Mouse (Mus musculus): ENCODE data around the gene Usp24. TPM values are rescaled to one million over a fixed set of nuclear protein-coding genes. Genes with fewer than 3 reads are reported as not detected.

The Usp24 gene
- polyA plus RNA-seq, 1 experiment from 2014 or later = 9.7 TPM

- H3K36me3 ChIP-seq (replicated peaks) = peaks cover 43% of the 10 kb centered on the region
- no peak overlapping the region for H3K4me3 ChIP-seq
- H3K27ac ChIP-seq = peak overlapping the region; percentile 55; the same call in 1 of the 2 replicates
- no peak overlapping the region for H3K4me2 ChIP-seq
- H3K9ac ChIP-seq = no peak overlapping the region
- no peaks in the 10 kb centered on the region for H3K9me3 ChIP-seq
- H3K27me3 ChIP-seq (replicated peaks) = no peaks in the 10 kb centered on the region
- H3K4me1 ChIP-seq = 0 out of 2 replicates have a peak, but pooled peaks cover 4% of the 10 kb centered on the region
- WGBS = 74% methylated on average over 3 of the region's 3 CpGs
- ATAC-seq (replicated peaks) = no peak
Measured at GRCm38 (mm10) chr4:106389908-106390307, 73.9 kb downstream of the Usp24 start.

DNA sequence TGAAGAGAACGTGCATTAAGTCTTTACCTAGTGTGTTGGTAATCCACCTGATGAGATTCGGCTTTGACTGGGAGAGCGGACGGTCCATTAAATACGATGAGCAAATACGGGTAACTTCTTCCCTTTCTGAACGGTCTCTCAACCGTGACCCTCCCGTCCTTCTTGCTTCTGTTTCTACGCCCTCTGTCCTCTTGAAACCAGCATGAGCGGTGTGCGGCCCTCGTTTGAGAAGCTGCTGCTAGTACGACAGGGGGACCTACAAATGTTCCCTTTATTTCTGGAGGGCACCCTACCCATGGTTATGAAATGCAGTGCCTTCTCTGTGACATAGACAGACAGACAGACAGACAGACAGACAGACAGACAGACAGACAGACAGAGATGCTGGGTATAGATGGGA, 93.6 kb downstream of the Usp24 start:
- Histone ChIP-seq H3K9ac (no peak overlapping the region), H3K36me3 (replicated peaks) (peaks cover 56% of the 10 kb centered on the region), H3K4me1 (no peaks in the 10 kb centered on the region), H3K27ac (no peak overlapping the region), H3K27me3 (replicated peaks) (no peaks in the 10 kb centered on the region), H3K4me3 (no peak overlapping the region), H3K4me2 (no peak overlapping the region), H3K9me3 (no peaks in the 10 kb centered on the region)
- 73% methylated on average over 14 of the region's 14 CpGs for WGBS
- no peak for ATAC-seq (replicated peaks)

DNA sequence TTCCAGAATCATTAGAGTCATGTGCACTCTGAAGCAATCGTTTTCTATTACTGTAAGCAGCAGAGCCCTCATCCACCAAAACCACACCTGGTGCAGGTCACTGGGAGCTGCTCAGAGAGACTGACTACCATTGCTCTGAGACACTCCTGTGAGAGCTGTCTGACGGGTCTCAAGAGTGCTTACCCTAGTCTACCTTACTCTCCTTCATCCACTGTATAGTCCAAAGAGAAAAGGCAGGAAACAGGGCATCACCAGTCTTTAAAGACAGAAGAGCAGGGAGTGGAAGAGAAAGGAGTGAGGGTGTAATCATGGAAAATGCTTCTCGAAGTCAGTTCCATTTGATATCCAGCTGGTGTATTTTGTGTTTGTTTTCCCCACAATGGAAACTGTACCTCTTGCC, 103.2 kb downstream of the Usp24 start:
- no peak for ATAC-seq (replicated peaks)
- Histone ChIP-seq H3K27me3 (replicated peaks) (no peaks in the 10 kb centered on the region), H3K4me3 (no peak overlapping the region), H3K4me2 (no peak overlapping the region), H3K9me3 (no peaks in the 10 kb centered on the region), H3K9ac (no peak overlapping the region), H3K36me3 (replicated peaks) (peaks cover 34% of the 10 kb centered on the region), H3K4me1 (no peaks in the 10 kb centered on the region), H3K27ac (no peak overlapping the region)
- 89% methylated on average over 3 of the region's 3 CpGs for WGBS

GRCm38 (mm10) chr4:106419791-106420190, 103.8 kb downstream of the Usp24 start:
- no peak overlapping the region for H3K9ac ChIP-seq
- no peak for ATAC-seq (replicated peaks)
- H3K9me3 ChIP-seq = no peaks in the 10 kb centered on the region
- no peak overlapping the region for H3K27ac ChIP-seq
- no peaks in the 10 kb centered on the region for H3K27me3 ChIP-seq (replicated peaks)
- 91% methylated on average over 6 of the region's 6 CpGs for WGBS
- H3K4me2 ChIP-seq = no peak overlapping the region
- no peaks in the 10 kb centered on the region for H3K4me1 ChIP-seq
- H3K36me3 ChIP-seq (replicated peaks) = peaks cover 35% of the 10 kb centered on the region
- no peak overlapping the region for H3K4me3 ChIP-seq

DNA sequence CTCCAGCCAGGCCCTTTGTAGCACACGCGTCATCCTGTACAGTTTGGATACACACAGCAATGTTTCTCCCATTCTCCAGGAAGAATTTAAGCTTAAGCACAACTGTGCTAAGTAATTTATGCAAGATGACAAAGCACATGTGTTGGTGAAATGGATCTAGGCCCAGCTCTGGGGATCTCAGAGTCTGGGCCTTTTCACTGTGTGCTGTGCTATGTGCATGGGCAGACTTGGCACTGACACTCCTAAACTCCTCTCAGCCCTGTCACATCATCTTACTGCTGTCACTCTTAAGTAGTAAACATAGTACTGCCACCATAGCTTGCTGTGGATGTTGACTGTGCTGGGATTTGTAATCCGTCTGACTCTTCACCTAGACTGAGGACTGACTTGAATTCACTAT, 106.6 kb downstream of the Usp24 start:
- H3K4me1 ChIP-seq = no peaks in the 10 kb centered on the region
- WGBS = over 99% methylated on average over 3 of the region's 3 CpGs
- H3K36me3 ChIP-seq (replicated peaks) = peaks cover 45% of the 10 kb centered on the region
- no peak for ATAC-seq (replicated peaks)
- no peaks in the 10 kb centered on the region for H3K27me3 ChIP-seq (replicated peaks)
- H3K9me3 ChIP-seq = no peaks in the 10 kb centered on the region
- H3K4me2 ChIP-seq = no peak overlapping the region
- H3K9ac ChIP-seq = no peak overlapping the region
- no peak overlapping the region for H3K27ac ChIP-seq
- no peak overlapping the region for H3K4me3 ChIP-seq

DNA sequence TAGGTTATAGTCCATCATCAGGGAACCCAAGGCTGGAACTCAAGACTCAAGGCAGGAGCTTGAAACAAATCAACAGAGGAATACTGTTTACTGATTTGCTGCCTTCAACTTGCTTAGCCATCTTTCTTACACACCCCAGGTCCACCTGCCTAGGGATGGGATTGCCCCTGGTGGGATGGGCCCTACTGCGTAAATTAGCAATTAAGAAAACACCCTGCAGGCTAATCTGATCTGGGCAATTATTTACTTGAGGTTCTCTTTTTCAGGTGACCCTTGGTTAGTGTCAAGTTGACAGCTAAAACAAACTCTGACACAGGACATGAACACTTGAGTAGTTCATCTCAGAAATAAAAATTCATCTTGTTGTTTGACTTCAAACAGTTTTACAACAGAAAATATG, 108.5 kb downstream of the Usp24 start:
- Histone ChIP-seq H3K27ac (no peak overlapping the region), H3K9ac (no peak overlapping the region), H3K9me3 (no peaks in the 10 kb centered on the region), H3K36me3 (replicated peaks) (peaks cover 34% of the 10 kb centered on the region), H3K4me2 (no peak overlapping the region), H3K4me3 (no peak overlapping the region), H3K4me1 (no peaks in the 10 kb centered on the region), H3K27me3 (replicated peaks) (no peaks in the 10 kb centered on the region)
- ATAC-seq (replicated peaks) = no peak
- 92% methylated on average over 1 of the region's 1 CpGs for WGBS

GRCm38 (mm10) chr4:106426286-106426685, 110.3 kb downstream of the Usp24 start:
- H3K4me1 ChIP-seq = no peaks in the 10 kb centered on the region
- peaks cover 39% of the 10 kb centered on the region for H3K36me3 ChIP-seq (replicated peaks)
- no peaks in the 10 kb centered on the region for H3K27me3 ChIP-seq (replicated peaks)
- no peak for ATAC-seq (replicated peaks)
- no peaks in the 10 kb centered on the region for H3K9me3 ChIP-seq
- H3K4me3 ChIP-seq = no peak overlapping the region
- no peak overlapping the region for H3K27ac ChIP-seq
- 60% methylated on average over 5 of the region's 5 CpGs for WGBS
- no peak overlapping the region for H3K9ac ChIP-seq
- H3K4me2 ChIP-seq = no peak overlapping the region

DNA sequence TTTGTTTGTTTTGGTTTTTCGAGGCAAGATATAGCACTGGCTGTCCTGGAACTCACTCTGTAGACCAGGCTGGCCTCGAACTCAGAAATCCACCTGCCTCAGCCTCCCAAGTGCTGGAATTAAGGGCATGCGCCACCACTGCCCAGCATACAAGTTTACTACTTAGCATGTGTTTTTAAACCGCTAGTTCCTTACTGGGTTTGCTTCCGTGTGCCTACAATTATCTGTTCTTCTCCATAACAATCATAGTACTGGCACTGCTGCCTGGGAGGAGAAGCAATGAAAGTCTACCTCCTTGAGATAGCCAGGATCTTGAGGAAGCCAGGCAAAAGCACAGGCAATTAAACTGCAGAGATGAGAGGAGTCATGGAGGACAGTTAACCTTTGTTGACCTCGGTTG, 112.6 kb downstream of the Usp24 start:
- Histone ChIP-seq H3K27ac (no peak overlapping the region), H3K27me3 (replicated peaks) (no peaks in the 10 kb centered on the region), H3K9me3 (no peaks in the 10 kb centered on the region), H3K4me3 (no peak overlapping the region), H3K4me2 (no peak overlapping the region), H3K9ac (no peak overlapping the region), H3K4me1 (no peaks in the 10 kb centered on the region), H3K36me3 (replicated peaks) (peaks cover 50% of the 10 kb centered on the region)
- no peak for ATAC-seq (replicated peaks)
- WGBS = 94% methylated on average over 6 of the region's 6 CpGs

DNA sequence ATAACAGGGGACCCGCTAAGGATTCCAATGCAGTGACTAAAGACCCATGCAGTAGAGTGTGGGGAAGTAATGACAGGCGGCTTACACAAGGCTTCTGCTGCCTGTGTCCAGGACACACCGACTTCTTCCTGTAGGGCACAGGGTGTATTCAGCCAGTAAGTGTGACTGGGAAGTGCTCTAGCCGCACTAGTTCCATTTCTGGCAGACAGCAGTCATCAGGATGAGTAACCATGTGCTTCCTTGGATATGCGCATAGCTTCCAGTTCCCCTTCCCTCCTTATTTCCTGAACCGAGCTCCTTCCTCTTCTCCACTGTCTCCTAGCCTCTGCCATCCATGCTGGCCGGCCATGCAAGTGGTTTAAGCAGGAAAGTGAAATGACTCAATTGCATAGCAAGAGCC, 113.1 kb downstream of the Usp24 start:
- Histone ChIP-seq H3K36me3 (replicated peaks) (peaks cover 53% of the 10 kb centered on the region), H3K27me3 (replicated peaks) (no peaks in the 10 kb centered on the region), H3K4me3 (no peak overlapping the region), H3K4me2 (no peak overlapping the region), H3K9ac (no peak overlapping the region), H3K4me1 (no peaks in the 10 kb centered on the region), H3K27ac (no peak overlapping the region), H3K9me3 (no peaks in the 10 kb centered on the region)
- ATAC-seq (replicated peaks) = no peak
- 93% methylated on average over 7 of the region's 7 CpGs for WGBS

- no peak overlapping the region for H3K9ac ChIP-seq
- peaks cover 51% of the 10 kb centered on the region for H3K36me3 ChIP-seq (replicated peaks)
- H3K27me3 ChIP-seq (replicated peaks) = no peaks in the 10 kb centered on the region
- WGBS = 91% methylated on average over 5 of the region's 5 CpGs
- H3K4me2 ChIP-seq = no peak overlapping the region
- no peaks in the 10 kb centered on the region for H3K4me1 ChIP-seq
- no peak overlapping the region for H3K27ac ChIP-seq
- no peak overlapping the region for H3K4me3 ChIP-seq
- H3K9me3 ChIP-seq = no peaks in the 10 kb centered on the region
- no peak for ATAC-seq (replicated peaks)
Measured at GRCm38 (mm10) chr4:106430431-106430830, 114.4 kb downstream of the Usp24 start.

- ATAC-seq (replicated peaks) = no peak
- H3K27me3 ChIP-seq (replicated peaks) = no peaks in the 10 kb centered on the region
- 97% methylated on average over 2 of the region's 2 CpGs for WGBS
- no peak overlapping the region for H3K9ac ChIP-seq
- H3K4me1 ChIP-seq = no peaks in the 10 kb centered on the region
- peaks cover 54% of the 10 kb centered on the region for H3K36me3 ChIP-seq (replicated peaks)
- no peak overlapping the region for H3K27ac ChIP-seq
- no peak overlapping the region for H3K4me2 ChIP-seq
- H3K9me3 ChIP-seq = no peaks in the 10 kb centered on the region
- no peak overlapping the region for H3K4me3 ChIP-seq
Measured at GRCm38 (mm10) chr4:106435426-106435825, 119.4 kb downstream of the Usp24 start.

- H3K9ac ChIP-seq = no peak overlapping the region
- no peak overlapping the region for H3K4me2 ChIP-seq
- no peak overlapping the region for H3K4me3 ChIP-seq
- H3K27me3 ChIP-seq (replicated peaks) = no peaks in the 10 kb centered on the region
- H3K4me1 ChIP-seq = no peaks in the 10 kb centered on the region
- peaks cover 45% of the 10 kb centered on the region for H3K36me3 ChIP-seq (replicated peaks)
- WGBS = 68% methylated on average over 4 of the region's 4 CpGs
- no peak overlapping the region for H3K27ac ChIP-seq
- no peaks in the 10 kb centered on the region for H3K9me3 ChIP-seq
- ATAC-seq (replicated peaks) = no peak
Measured at GRCm38 (mm10) chr4:106436475-106436874, 120.5 kb downstream of the Usp24 start.

DNA sequence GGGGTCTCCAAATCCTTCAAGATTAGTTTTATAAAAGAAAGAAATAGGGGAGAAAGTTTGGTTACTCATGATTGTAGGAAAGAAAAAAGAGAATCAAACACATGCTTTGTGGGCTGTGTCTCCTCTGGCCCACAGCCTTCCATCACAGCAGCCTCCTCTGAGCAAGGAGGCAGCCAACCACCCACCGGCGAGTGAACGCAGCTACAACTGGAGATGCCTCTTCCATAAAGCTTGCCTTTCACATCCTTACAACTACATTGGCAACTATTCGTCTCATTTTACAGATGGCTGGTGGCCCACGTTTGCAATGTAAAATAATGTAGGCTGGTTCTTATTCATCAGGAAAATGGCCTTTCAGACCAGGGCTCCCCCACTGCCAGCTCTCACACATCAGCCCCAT, 121.2 kb downstream of the Usp24 start:
- no peak overlapping the region for H3K9ac ChIP-seq
- H3K27me3 ChIP-seq (replicated peaks) = no peaks in the 10 kb centered on the region
- H3K4me2 ChIP-seq = no peak overlapping the region
- no peak overlapping the region for H3K4me3 ChIP-seq
- H3K4me1 ChIP-seq = no peaks in the 10 kb centered on the region
- H3K9me3 ChIP-seq = no peaks in the 10 kb centered on the region
- H3K27ac ChIP-seq = no peak overlapping the region
- H3K36me3 ChIP-seq (replicated peaks) = peaks cover 37% of the 10 kb centered on the region
- 93% methylated on average over 5 of the region's 5 CpGs for WGBS
- ATAC-seq (replicated peaks) = no peak

DNA sequence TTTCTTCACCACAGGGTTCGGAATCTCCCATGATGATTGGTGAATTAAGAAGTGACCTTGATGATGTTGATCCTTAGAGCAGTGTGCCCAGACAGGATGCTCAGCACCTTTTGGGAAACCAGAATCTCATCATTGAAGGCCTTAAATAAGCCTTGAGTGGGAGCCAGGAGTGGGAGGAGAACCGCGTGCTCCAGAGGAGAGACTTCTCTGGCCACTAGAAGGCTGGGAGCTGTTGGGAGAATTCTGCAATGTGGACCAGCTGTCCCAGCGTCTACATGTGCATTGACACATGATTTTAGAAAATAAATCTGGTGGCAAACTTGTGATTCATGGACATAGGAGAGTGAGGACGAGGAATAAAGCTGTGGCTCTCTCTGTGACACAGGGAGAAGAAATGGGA, 122.8 kb downstream of the Usp24 start:
- Histone ChIP-seq H3K4me2 (no peak overlapping the region), H3K4me1 (no peaks in the 10 kb centered on the region), H3K9ac (no peak overlapping the region), H3K36me3 (replicated peaks) (peaks cover 31% of the 10 kb centered on the region), H3K9me3 (no peaks in the 10 kb centered on the region), H3K27ac (no peak overlapping the region), H3K27me3 (replicated peaks) (no peaks in the 10 kb centered on the region), H3K4me3 (no peak overlapping the region)
- ATAC-seq (replicated peaks) = no peak
- WGBS = 93% methylated on average over 5 of the region's 5 CpGs
